Mouse (Mus musculus): ENCODE data around the gene Hps1.
A peak's percentile ranks its signal among the peaks of the same experiment; 100 is the strongest.
"Not testable (repeated sequence)": the region's sequence is repeated elsewhere in the genome, so short reads cannot be mapped to it uniquely, and the experiment has no call there.

Gene Hps1

GRCm38 (mm10) chr19:42779531-42780155 lies at the start of gene Hps1:
Hps1 (minus strand) TSS chr19:42779978.
- peak; percentile 83 for DNase-seq

GRCm38 (mm10) chr19:42829196-42829595 lies 49.4 kb upstream of the Hps1 start:
- DNase-seq, result peak; percentile 33

GRCm38 (mm10) chr19:42827843-42828242 lies 48.1 kb upstream of the Hps1 start:
- DNase-seq, result no peak

GRCm38 (mm10) chr19:42820109-42820508 lies 40.3 kb upstream of the Hps1 start:
- DNase-seq, result no peak

GRCm38 (mm10) chr19:42817761-42818160 lies 38.0 kb upstream of the Hps1 start:
- no peak for DNase-seq

GRCm38 (mm10) chr19:42816261-42816660 lies 36.5 kb upstream of the Hps1 start:
- DNase-seq, result no peak

GRCm38 (mm10) chr19:42810140-42810539 lies 30.4 kb upstream of the Hps1 start:
- DNase-seq, result no peak

- no peak for DNase-seq
These were observed 29.7 kb upstream of the Hps1 start for GRCm38 (mm10) chr19:42809491-42809890.

- DNase-seq, result no peak
These were observed 18.1 kb upstream of the Hps1 start for GRCm38 (mm10) chr19:42797866-42798265.

- DNase-seq, result no peak
These were observed 16.0 kb upstream of the Hps1 start for GRCm38 (mm10) chr19:42795801-42796200.

GRCm38 (mm10) chr19:42794914-42795613 lies 15.3 kb upstream of the Hps1 start:
- peak; percentile 93 for DNase-seq

- no peak for DNase-seq
These were observed 8.5 kb upstream of the Hps1 start for GRCm38 (mm10) chr19:42788311-42788710.

GRCm38 (mm10) chr19:42785562-42786220 lies 5.9 kb upstream of the Hps1 start:
- no peak for DNase-seq

- DNase-seq, result no peak
These were observed 5.4 kb upstream of the Hps1 start for GRCm38 (mm10) chr19:42785129-42785528.

GRCm38 (mm10) chr19:42780156-42780538 lies 369 bp upstream of the Hps1 start:
- DNase-seq, result not testable (repeated sequence)

GRCm38 (mm10) chr19:42777801-42778200 lies 2.0 kb downstream of the Hps1 start:
- DNase-seq, result peak; percentile 38

GRCm38 (mm10) chr19:42776813-42777212 lies 3.0 kb downstream of the Hps1 start:
- peak; percentile 31 for DNase-seq

GRCm38 (mm10) chr19:42770141-42770872 lies 9.5 kb downstream of the Hps1 start:
- DNase-seq, result no peak

- no peak for DNase-seq
These were observed 10.1 kb downstream of the Hps1 start for GRCm38 (mm10) chr19:42769648-42770047.

- no peak for DNase-seq
These were observed 12.4 kb downstream of the Hps1 start for GRCm38 (mm10) chr19:42767361-42767760.

- DNase-seq, result no peak
These were observed 15.4 kb downstream of the Hps1 start for GRCm38 (mm10) chr19:42764398-42764797.

- DNase-seq, result no peak
These were observed 23.1 kb downstream of the Hps1 start for GRCm38 (mm10) chr19:42756671-42757070.

GRCm38 (mm10) chr19:42755148-42755870 lies 24.5 kb downstream of the Hps1 start:
- peak; percentile 41 for DNase-seq

Measured in lung, postnatal 14 days (tissue).